Mouse (Mus musculus) urinary bladder, postnatal 14 days (tissue): Measurements from ENCODE around the gene Tlx1.

ENCODE experiments used
- DNase-seq: peaks from one replicate; pipeline ENCODE4 v3.0.0; 2021; ENCODE audit warnings: low spot score

Tlx1 gene

DNA sequence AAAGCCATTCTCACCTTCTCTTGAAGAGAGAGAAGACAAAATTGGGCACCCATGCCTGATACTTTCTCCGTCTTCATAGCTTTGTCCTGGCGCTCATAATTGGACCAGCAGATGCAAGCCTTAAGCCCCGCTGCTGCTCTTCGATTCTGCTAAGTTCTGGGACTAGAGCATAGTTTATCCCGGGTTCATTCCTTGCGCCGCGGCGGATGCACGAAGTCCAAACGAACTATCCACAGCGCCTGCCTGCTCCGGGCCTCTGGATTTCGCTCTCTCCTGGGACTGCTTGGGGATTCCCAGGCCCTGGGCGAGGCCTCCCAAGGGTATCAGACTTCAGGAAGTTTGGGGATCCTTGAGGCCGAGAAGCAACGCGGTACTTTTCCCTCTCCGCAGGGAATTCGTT lies 8.4 kb downstream of the Tlx1 start:
- DNase-seq: no peak

DNA sequence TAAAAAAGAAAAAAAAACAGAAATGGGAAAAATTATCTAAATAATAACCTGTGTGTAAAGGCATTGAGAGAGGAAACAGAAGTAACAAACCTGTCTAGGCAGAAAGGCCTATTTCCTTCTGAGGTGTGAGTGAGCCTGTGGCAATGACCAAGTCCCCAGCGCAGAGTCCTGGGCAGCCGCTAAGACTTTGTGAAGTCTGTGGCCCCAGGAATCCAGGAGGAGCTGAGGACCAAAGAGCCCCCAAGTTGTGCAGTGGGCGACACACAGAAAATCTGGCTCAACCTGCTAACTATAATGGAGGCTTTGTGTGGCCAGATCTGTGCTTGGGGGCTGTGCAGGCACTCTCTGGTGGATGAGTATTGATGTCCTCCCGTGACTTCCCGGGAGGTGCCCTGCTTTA lies 9.0 kb downstream of the Tlx1 start:
- DNase-seq: no peak

DNA sequence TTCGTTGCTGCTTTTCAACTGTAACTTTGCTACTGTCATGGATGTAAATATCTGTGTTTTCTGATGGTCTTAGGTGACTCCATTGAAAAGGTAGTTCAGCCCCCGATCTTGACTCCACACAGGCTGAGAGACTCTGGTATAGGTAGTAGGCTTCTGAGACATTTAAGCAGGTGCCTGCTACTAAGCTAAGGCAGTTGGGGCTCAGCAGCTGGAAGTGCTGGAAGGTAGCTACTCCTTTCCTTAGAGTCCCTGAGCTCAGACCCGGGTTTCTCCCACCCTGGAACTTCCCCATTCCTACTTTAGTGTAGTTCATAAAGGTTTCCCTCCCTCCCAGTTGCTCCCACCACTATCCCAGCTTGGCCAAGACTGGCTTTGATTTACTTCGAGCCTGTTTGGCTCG lies 9.5 kb downstream of the Tlx1 start:
- no peak for DNase-seq

- no peak for DNase-seq
Observed at GRCm38 (mm10) chr19:45160523-45160922, 10.0 kb downstream of the Tlx1 start.

DNA sequence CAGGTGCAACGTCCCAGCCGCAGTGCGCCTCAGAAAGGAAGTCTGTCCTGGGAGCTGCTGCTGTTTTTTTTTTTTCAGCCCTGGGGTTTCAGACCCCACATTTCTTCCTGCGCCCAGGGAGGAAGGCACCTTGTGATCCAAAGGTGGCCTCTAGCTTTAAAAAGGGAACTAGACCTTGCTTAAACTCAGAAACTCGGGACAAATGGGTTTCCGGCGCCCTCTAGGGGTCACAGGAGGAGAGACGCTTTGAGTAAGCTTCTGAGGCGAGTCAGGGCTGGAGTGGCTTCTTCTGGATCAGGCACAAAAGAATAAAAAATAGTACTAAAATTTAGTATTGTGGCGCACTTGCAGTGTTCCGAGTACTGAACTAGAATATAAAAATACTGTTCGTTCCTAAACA lies 10.6 kb downstream of the Tlx1 start:
- peak; percentile 71 for DNase-seq

DNA sequence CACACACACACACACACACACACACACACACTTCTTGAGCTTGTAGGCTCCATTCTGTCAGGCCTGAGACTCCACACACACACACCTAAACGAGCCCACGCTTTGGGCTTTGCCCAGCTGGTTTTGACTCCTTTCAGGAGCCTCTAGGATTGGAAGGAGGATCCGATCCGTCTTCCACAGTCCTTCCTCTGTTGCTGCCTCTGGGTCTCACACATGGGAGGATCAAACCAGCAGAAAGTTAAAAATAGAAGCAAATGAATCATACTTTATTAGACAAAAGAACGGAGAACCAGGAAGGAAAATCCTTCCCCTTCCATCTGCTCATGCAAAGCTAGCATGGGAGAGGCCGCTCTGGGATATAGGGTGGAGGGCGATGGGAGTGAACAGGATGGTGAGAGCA lies 11.7 kb downstream of the Tlx1 start:
- DNase-seq: no peak

DNA sequence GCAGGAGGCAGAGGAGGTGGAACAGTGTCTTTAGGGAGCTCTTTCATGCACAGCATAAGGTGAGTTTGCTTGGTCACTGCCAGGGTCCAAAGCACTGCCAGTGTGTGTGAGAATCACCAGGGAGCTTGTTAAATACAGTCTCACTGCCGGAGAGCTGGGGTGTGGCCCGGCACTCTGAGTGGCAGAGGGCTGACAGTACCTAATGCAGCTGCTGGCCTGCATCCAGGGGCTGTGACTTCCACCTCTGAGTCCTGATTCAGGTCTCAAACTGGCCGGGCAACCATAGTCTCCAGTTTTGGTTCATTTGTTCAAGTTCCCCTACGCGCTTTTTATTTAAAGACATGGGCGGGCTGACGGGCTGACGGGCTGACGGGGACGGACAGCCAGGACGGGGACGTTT lies 12.4 kb downstream of the Tlx1 start:
- no peak for DNase-seq

GRCm38 (mm10) chr19:45170451-45170850 lies 20.0 kb downstream of the Tlx1 start:
- no peak for DNase-seq

- no peak for DNase-seq
Observed at GRCm38 (mm10) chr19:45174803-45175202, 24.3 kb downstream of the Tlx1 start.

DNA sequence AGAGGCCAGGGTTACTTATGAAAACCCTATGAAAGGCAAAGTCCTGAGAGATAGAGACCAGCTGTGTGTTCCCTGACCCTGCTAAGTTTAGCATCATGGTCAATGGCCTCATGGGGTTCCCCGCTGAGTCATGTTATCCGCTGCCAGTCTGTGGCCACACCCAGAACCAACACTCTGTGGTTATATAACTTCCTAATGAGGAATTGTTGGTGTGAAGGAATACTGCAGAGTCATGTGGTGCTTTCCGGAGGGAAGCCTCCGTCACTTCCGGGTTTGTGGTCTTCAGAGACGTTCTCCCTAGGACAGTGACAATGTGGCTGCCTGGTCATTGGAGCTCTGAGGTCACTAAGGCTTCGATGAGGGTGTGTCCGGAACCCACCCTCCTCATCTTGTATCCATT lies 25.8 kb downstream of the Tlx1 start:
- DNase-seq: no peak

- DNase-seq: peak; percentile 61
Observed at GRCm38 (mm10) chr19:45177004-45177737, 26.7 kb downstream of the Tlx1 start.

- DNase-seq: no peak
Observed at GRCm38 (mm10) chr19:45179451-45179850, 29.0 kb downstream of the Tlx1 start.

DNA sequence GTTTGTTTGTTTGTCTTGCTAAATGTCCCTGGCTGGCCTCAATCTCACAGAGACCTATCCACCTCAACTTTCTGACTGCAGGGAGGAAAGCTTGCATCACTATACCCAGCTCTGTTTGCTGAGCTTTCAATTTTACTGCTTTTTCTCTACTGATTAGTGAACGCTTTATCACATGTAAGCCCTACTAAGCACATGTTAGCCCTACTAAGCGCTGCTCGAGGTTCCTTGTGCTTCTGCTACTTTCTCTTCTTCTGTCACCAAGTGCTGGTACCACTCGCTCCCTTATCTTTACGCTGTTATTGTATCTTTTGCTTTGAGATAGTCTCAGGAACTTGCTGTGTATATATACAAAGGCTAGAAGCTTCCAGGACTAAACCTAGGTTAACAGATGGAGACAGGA lies 30.0 kb downstream of the Tlx1 start:
- DNase-seq: no peak

GRCm38 (mm10) chr19:45194651-45195050 lies 44.2 kb downstream of the Tlx1 start:
- no peak for DNase-seq

- no peak for DNase-seq
Observed at GRCm38 (mm10) chr19:45196967-45197366, 46.5 kb downstream of the Tlx1 start.

- no peak for DNase-seq
Observed at GRCm38 (mm10) chr19:45205311-45206105, 55.0 kb downstream of the Tlx1 start.
